Mouse (Mus musculus) liver, embryonic 13.5 days (tissue): ENCODE data around the gene Anks1. TPM values are rescaled to one million over a fixed set of nuclear protein-coding genes. Genes with fewer than 3 reads are reported as not detected.
"Not testable (repeated sequence)": the region's sequence is repeated elsewhere in the genome, so short reads cannot be mapped to it uniquely, and the experiment has no call there.

Source experiments
- ATAC-seq: fragments of 200-750 bp; cut with Nextera tagmentation; 2 replicates; pipeline ENCODE4 v1.8.0; 2017; ENCODE audit warnings: low read depth, mild to moderate bottlenecking, moderate number of reproducible peaks, moderate library complexity
- DNase-seq: peaks from one replicate; pipeline ENCODE4 v3.0.0; 2022
- H3K27ac ChIP-seq: fragments of 300-500 bp; sonication (generic); 2 replicates; pipeline ENCODE4 v1.5.1; 2015; ENCODE audit warnings: moderate library complexity, mild to moderate bottlenecking, inconsistent platforms
- H3K27me3 ChIP-seq: fragments of 300-500 bp; sonication (generic); 2 replicates; pipeline ENCODE4 v1.6.1; 2015; ENCODE audit warnings: mild to moderate bottlenecking, inconsistent platforms
- H3K36me3 ChIP-seq: fragments of 300-500 bp; sonication (generic); 2 replicates; pipeline ENCODE4 v1.6.1; 2015; ENCODE audit warnings: mild to moderate bottlenecking, inconsistent platforms
- H3K4me1 ChIP-seq: fragments of 300-500 bp; sonication (generic); replicated peaks from 2 replicates; pipeline ENCODE4 v1.6.1; 2015; ENCODE audit warnings: inconsistent platforms
- H3K4me2 ChIP-seq: fragments of 300-500 bp; sonication (generic); 2 replicates; pipeline ENCODE4 v1.6.1; 2015; ENCODE audit warnings: inconsistent platforms, mild to moderate bottlenecking, moderate library complexity
- H3K4me3 ChIP-seq: fragments of 300-500 bp; sonication (generic); replicated peaks from 2 replicates; pipeline ENCODE4 v1.5.1; 2015; ENCODE audit warnings: mild to moderate bottlenecking, inconsistent platforms
- H3K9ac ChIP-seq: fragments of 300-500 bp; sonication (generic); 2 replicates; pipeline ENCODE4 v1.6.1; 2015; ENCODE audit warnings: mild to moderate bottlenecking, inconsistent platforms
- H3K9me3 ChIP-seq: fragments of 300-500 bp; sonication (generic); replicated peaks from 2 replicates; pipeline ENCODE4 v1.6.1; 2016; ENCODE audit warnings: inconsistent platforms
- whole genome bisulfite sequencing: fragments of 180-500 bp; shearing (Covaris S2); methylation state at CpG from one replicate; pipeline ENCODE4 v1.1.7; 2015; ENCODE audit not compliant: insufficient replicate concordance; 5-methylcytosine and 5-hydroxymethylcytosine counted together
- polyA plus RNA-seq: library from polyadenylated mRNA; unstranded; fragments of >200 nt; fragmentation: Nextera tagmentation; extraction: Ambion mirVana; gene quantifications from 2 replicates; pipeline ENCODE4 v1.2.1, GENCODE M21; 2015

The Anks1 gene
- polyA plus RNA-seq, 1 experiment from 2014 or later = 3.1 TPM

- not testable (repeated sequence) for H3K27me3 ChIP-seq, H3K9me3 ChIP-seq, DNase-seq, H3K9ac ChIP-seq, ATAC-seq, H3K4me2 ChIP-seq, H3K4me1 ChIP-seq, H3K4me3 ChIP-seq, H3K27ac ChIP-seq
- peaks cover 29% of the 10 kb centered on the region for H3K36me3 ChIP-seq
- WGBS = 82% methylated on average over 14 of the region's 14 CpGs
Measured at GRCm38 (mm10) chr17:27982070-27982457, 73.0 kb downstream of the Anks1 start.

GRCm38 (mm10) chr17:27982712-27983266, 73.7 kb downstream of the Anks1 start:
- peaks cover 25% of the 10 kb centered on the region for H3K36me3 ChIP-seq
- H3K4me3 ChIP-seq = no peak overlapping the region
- H3K27ac ChIP-seq = no peak overlapping the region
- no peaks in the 10 kb centered on the region for H3K9me3 ChIP-seq
- H3K27me3 ChIP-seq = no peaks in the 10 kb centered on the region
- 0 out of 2 replicates have a peak, but pooled peaks cover 4% of the 10 kb centered on the region for H3K4me1 ChIP-seq
- no peak for DNase-seq
- ATAC-seq = no peak
- no peak overlapping the region for H3K4me2 ChIP-seq
- H3K9ac ChIP-seq = no peak overlapping the region
- 66% methylated on average over 7 of the region's 7 CpGs for WGBS

GRCm38 (mm10) chr17:27984421-27984820, 75.3 kb downstream of the Anks1 start:
- H3K4me2 ChIP-seq = no peak overlapping the region
- H3K27me3 ChIP-seq = no peaks in the 10 kb centered on the region
- no peak overlapping the region for H3K9ac ChIP-seq
- 0 out of 2 replicates have a peak, but pooled peaks cover 4% of the 10 kb centered on the region for H3K4me1 ChIP-seq
- ATAC-seq = no peak
- H3K27ac ChIP-seq = no peak overlapping the region
- no peaks in the 10 kb centered on the region for H3K9me3 ChIP-seq
- 80% methylated on average over 12 of the region's 12 CpGs for WGBS
- peaks cover 32% of the 10 kb centered on the region for H3K36me3 ChIP-seq
- DNase-seq = no peak
- no peak overlapping the region for H3K4me3 ChIP-seq

- WGBS = 89% methylated on average over 19 of the region's 19 CpGs
- no peaks in the 10 kb centered on the region for H3K9me3 ChIP-seq
- peaks cover 30% of the 10 kb centered on the region for H3K36me3 ChIP-seq
- no peak overlapping the region for H3K4me3 ChIP-seq
- H3K9ac ChIP-seq = no peak overlapping the region
- no peak overlapping the region for H3K4me2 ChIP-seq
- DNase-seq (no peak), ATAC-seq (no peak)
- no peaks in the 10 kb centered on the region for H3K27me3 ChIP-seq
- no peaks in the 10 kb centered on the region for H3K4me1 ChIP-seq
- H3K27ac ChIP-seq = no peak overlapping the region
Measured at GRCm38 (mm10) chr17:27986106-27986505, 77.0 kb downstream of the Anks1 start.

- ATAC-seq (peak; percentile 31; the same call in 1 of the 2 replicates), DNase-seq (peak; percentile 58)
- Histone ChIP-seq H3K27ac (no peak overlapping the region), H3K27me3 (no peaks in the 10 kb centered on the region), H3K36me3 (peaks cover 39% of the 10 kb centered on the region), H3K9me3 (no peaks in the 10 kb centered on the region), H3K4me1 (peaks cover 5% of the 10 kb centered on the region), H3K4me3 (no peak overlapping the region), H3K4me2 (no peak overlapping the region), H3K9ac (no peak overlapping the region)
- WGBS = 42% methylated on average over 15 of the region's 15 CpGs
Measured at GRCm38 (mm10) chr17:27989807-27990542, 80.9 kb downstream of the Anks1 start.

GRCm38 (mm10) chr17:27994001-27994944, 85.2 kb downstream of the Anks1 start:
- DNase-seq (no peak), ATAC-seq (no peak)
- no peaks in the 10 kb centered on the region for H3K9me3 ChIP-seq
- no peak overlapping the region for H3K4me3 ChIP-seq
- H3K36me3 ChIP-seq = peaks cover 19% of the 10 kb centered on the region; the same call in 1 of the 2 replicates
- H3K4me2 ChIP-seq = no peak overlapping the region
- no peaks in the 10 kb centered on the region for H3K27me3 ChIP-seq
- no peak overlapping the region for H3K9ac ChIP-seq
- WGBS = 61% methylated on average over 10 of the region's 10 CpGs
- H3K4me1 ChIP-seq = peaks cover 5% of the 10 kb centered on the region
- H3K27ac ChIP-seq = no peak overlapping the region

- Histone ChIP-seq H3K27me3 (no peaks in the 10 kb centered on the region), H3K4me2 (no peak overlapping the region), H3K4me3 (no peak overlapping the region), H3K9ac (no peak overlapping the region), H3K27ac (no peak overlapping the region), H3K9me3 (no peaks in the 10 kb centered on the region), H3K36me3 (peaks cover 21% of the 10 kb centered on the region; the same call in 1 of the 2 replicates), H3K4me1 (peaks cover 5% of the 10 kb centered on the region)
- DNase-seq = no peak
- 76% methylated on average over 4 of the region's 4 CpGs for WGBS
- no peak for ATAC-seq
Measured at GRCm38 (mm10) chr17:27996320-27996719, 87.2 kb downstream of the Anks1 start.

- H3K27ac ChIP-seq = no peak overlapping the region
Measured at GRCm38 (mm10) chr17:27997212-27997611, 88.1 kb downstream of the Anks1 start.

GRCm38 (mm10) chr17:27999683-28000273, 90.7 kb downstream of the Anks1 start:
- not testable (repeated sequence) for DNase-seq, H3K27ac ChIP-seq, H3K4me3 ChIP-seq, H3K9ac ChIP-seq, H3K4me1 ChIP-seq, ATAC-seq, H3K4me2 ChIP-seq, H3K9me3 ChIP-seq, H3K27me3 ChIP-seq
- H3K36me3 ChIP-seq = 0 out of 2 replicates have a peak, but pooled peaks cover 11% of the 10 kb centered on the region
- WGBS = 56% methylated on average over 13 of the region's 13 CpGs

More at GRCm38 (mm10) chr17:27997212-27997611, 88.1 kb downstream of the Anks1 start:
- Histone ChIP-seq H3K27me3 (no peaks in the 10 kb centered on the region), H3K4me3 (no peak overlapping the region), H3K36me3 (peaks cover 15% of the 10 kb centered on the region; the same call in 1 of the 2 replicates), H3K9ac (no peak overlapping the region), H3K4me2 (no peak overlapping the region), H3K4me1 (peaks cover 5% of the 10 kb centered on the region), H3K9me3 (no peaks in the 10 kb centered on the region)
- ATAC-seq (no peak), DNase-seq (no peak)
- WGBS = 59% methylated on average over 12 of the region's 12 CpGs

GRCm38 (mm10) chr17:28000389-28000788, 91.3 kb downstream of the Anks1 start:
- H3K36me3 ChIP-seq = 0 out of 2 replicates have a peak, but pooled peaks cover 11% of the 10 kb centered on the region

More at GRCm38 (mm10) chr17:28000389-28000788, 91.3 kb downstream of the Anks1 start:
- no peak for ATAC-seq
- DNase-seq = no peak
- H3K9me3 ChIP-seq = no peaks in the 10 kb centered on the region
- no peak overlapping the region for H3K4me2 ChIP-seq
- no peak overlapping the region for H3K27ac ChIP-seq
- no peak overlapping the region for H3K9ac ChIP-seq
- 85% methylated on average over 4 of the region's 4 CpGs for WGBS
- H3K4me3 ChIP-seq = no peak overlapping the region
- peaks cover under 1% of the 10 kb centered on the region; the same call in 1 of the 2 replicates for H3K4me1 ChIP-seq
- H3K27me3 ChIP-seq = no peaks in the 10 kb centered on the region
